Mouse (Mus musculus) CD4-positive, CD25-positive, alpha-beta regulatory T cell (primary cell): ENCODE data around the gene Acta2. TPM values are rescaled to one million over a fixed set of nuclear protein-coding genes. Genes with fewer than 3 reads are reported as not detected.

ENCODE experiments used
- polyA plus RNA-seq: library from polyadenylated mRNA; unstranded; fragments of 100-300 nt; shearing (Covaris generic); gene quantifications from one replicate; pipeline ENCODE4 v1.2.1, GENCODE M21; 2017

Acta2 gene
- not detected for polyA plus RNA-seq

GRCm38 (mm10) chr19:34254880-34255681 lies at the start of gene Acta2:
Acta2 (minus strand) TSS chr19:34255590.

DNA sequence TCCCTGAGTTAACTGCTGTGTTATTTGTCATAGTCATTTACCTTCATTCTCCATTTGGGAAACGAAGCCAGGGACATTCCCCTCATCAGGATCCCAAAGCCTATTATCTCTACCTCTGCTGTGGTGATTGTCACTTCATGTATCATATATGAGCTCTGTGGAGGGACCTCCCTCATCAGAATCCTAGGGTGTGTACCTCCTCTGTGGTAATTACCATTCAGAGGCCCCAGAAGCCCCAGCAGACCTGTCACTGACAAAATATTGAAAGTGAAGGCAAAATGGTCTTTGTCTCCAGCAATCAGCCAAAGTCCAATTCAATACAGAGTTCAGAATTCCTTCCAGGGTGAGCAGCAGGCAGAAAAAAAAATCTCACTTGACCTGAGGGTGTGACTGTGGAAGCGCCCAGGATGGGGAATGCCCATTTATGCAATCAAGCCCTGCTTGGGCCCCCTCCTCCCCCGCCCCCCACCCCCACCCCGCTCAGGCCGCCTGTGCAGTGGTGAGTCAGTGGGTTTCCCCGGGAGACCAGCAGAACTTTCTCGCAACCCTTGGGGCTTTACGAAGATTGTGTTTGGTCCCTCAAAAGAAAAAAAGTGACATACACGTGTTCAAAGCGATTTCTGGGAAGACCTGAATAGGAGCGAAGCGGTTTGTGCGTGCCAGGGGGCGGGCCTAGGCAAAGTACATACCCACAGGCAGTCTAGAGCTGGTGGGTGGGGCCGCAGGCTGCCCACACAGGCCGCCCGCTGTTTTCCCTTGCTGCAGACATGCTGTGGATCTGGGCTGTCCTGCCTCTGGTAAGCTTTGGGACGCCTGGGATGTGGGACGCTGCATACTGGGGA lies 34.8 kb upstream of the Acta2 start, which contains the start of gene Fas:
Gene Fas (plus strand): TSS at position 719 of the 842 bp plus-strand sequence.

GRCm38 (mm10) chr19:34192008-34192963 lies 63.1 kb downstream of the Acta2 start, which contains the start of gene Stambpl1:
Stambpl1 (plus strand) TSS chr19:34192229.

Other genes starting within 250 kb of the Acta2 start
- not detected for gene Lipk, start 247.3 kb downstream of the Acta2 start, polyA plus RNA-seq
- gene Lipn, start 188.2 kb downstream of the Acta2 start, polyA plus RNA-seq: not detected
- gene Lipm, start 154.7 kb downstream of the Acta2 start, polyA plus RNA-seq: 0.06 TPM
- gene Ankrd22, start 89.5 kb downstream of the Acta2 start, polyA plus RNA-seq: not detected
- 132 TPM for gene Stambpl1, start 63.4 kb downstream of the Acta2 start, polyA plus RNA-seq
- gene Fas, start 35.1 kb upstream of the Acta2 start, polyA plus RNA-seq: 97.2 TPM
- gene Ch25h, start 219.6 kb upstream of the Acta2 start, polyA plus RNA-seq: not detected